Mouse (Mus musculus): Measurements from ENCODE around the gene Specc1l. TPM values are rescaled to one million over a fixed set of nuclear protein-coding genes. Genes with fewer than 3 reads are reported as not detected.
"Not testable (repeated sequence)": the region's sequence is repeated elsewhere in the genome, so short reads cannot be mapped to it uniquely, and the experiment has no call there.

Specc1l gene
- polyA plus RNA-seq, 1 experiment from 2014 or later = 40.3 TPM

DNA sequence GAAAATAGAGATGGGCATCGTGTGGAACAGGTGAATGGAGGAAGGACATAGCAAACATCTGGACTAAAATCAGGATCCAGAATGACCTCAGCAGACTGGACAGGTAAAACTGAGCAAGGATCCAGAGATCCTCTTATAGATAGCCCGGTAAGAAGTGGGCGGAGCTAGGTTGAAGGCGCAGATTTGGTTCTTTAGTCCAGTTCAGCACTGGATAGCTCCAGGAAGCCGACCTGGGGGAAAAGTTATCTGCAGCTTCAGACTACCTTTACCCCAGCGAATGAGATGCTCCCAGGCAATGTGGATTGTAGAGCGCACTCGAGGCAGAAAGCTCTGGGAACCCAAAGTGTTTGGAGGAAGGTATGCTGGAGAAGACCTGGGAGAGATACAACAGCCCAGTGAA, 130.1 kb downstream of the Specc1l start:
- Histone ChIP-seq H3K36me3 (ENCODE audit: insufficient read depth, low read length) (no peaks in the 10 kb centered on the region; the same call in 1 of the 2 replicates), H3K4me3 (ENCODE audit: low read depth, low read length) (no peak overlapping the region), H3K9ac (replicated peaks; ENCODE audit: low read depth) (no peak overlapping the region), H3K27me3 (replicated peaks; ENCODE audit: insufficient read depth, low read length) (no peaks in the 10 kb centered on the region), H3K4me1 (ENCODE audit: insufficient read depth, low read depth, low read length) (no peaks in the 10 kb centered on the region), H3K4me2 (replicated peaks; ENCODE audit: low read depth, low read length) (no peak overlapping the region), H3K9me3 (ENCODE audit: low read length) (no peaks in the 10 kb centered on the region), H3K27ac (ENCODE audit: low read length) (no peak overlapping the region)
- WGBS = 29% methylated on average over 8 of the region's 8 CpGs
- DNase-seq (ENCODE audit: low spot score) (peak; percentile 39), ATAC-seq (no peak)
- TF ChIP-seq CTCF (IDR thresholded peaks at IDR 0.05) = no peak
- TF ChIP-seq EP300 (IDR thresholded peaks at IDR 0.05) = no peak

DNA sequence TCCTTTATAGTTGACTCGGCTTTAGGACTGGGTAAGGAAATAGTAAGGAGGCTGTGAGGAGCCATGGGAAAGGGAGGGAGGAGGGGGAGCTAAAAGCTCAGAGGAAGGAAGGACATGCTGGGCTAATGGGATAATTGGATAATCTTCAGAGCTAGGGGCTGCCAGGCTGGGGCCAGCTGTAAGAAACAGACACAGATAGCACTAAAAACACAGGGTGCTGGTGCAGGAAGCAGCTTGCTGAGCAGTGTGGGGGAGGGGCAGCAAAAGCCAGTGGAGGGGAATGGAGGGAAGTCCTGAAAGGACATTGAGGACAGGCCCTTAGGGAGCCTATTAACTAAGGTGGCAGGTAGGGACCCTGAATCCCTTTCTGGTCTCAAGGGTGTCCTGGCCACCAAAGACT, 132.7 kb downstream of the Specc1l start:
- H3K9ac ChIP-seq (replicated peaks; ENCODE audit: low read depth); H3K27me3 ChIP-seq (replicated peaks; ENCODE audit: insufficient read depth, low read length); H3K4me3 ChIP-seq (ENCODE audit: low read depth, low read length); H3K36me3 ChIP-seq (ENCODE audit: insufficient read depth, low read length); ATAC-seq; H3K4me1 ChIP-seq (ENCODE audit: insufficient read depth, low read depth, low read length); DNase-seq (ENCODE audit: low spot score); H3K4me2 ChIP-seq (replicated peaks; ENCODE audit: low read depth, low read length); H3K9me3 ChIP-seq (ENCODE audit: low read length); H3K27ac ChIP-seq (ENCODE audit: low read length): not testable (repeated sequence)
- 58% methylated on average over 1 of the region's 1 CpGs for WGBS

DNA sequence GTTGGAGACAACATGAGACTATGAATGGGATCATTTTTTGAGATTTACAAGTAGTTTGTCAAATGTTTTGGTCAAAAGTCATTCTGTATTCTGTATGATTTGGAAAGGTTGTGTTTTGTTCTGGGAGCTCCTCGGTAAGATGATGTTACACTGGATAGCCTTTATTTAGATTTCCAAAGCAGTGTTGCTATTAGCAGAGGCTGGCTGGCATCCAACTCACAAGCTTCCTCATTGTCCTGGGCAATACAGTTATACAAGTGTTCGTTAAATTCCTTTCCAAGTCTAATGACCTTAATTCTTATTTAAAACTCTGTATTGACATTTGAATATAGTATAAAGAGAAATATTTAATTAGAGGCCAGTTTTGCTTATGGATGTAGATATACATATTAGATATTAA, 133.4 kb downstream of the Specc1l start:
- Histone ChIP-seq H3K4me2 (replicated peaks; ENCODE audit: low read depth, low read length) (no peak overlapping the region), H3K27me3 (replicated peaks; ENCODE audit: insufficient read depth, low read length) (no peaks in the 10 kb centered on the region), H3K4me3 (ENCODE audit: low read depth, low read length) (no peak overlapping the region), H3K9ac (replicated peaks; ENCODE audit: low read depth) (no peak overlapping the region), H3K27ac (ENCODE audit: low read length) (no peak overlapping the region), H3K9me3 (ENCODE audit: low read length) (no peaks in the 10 kb centered on the region), H3K4me1 (ENCODE audit: insufficient read depth, low read depth, low read length) (no peaks in the 10 kb centered on the region), H3K36me3 (ENCODE audit: insufficient read depth, low read length) (no peaks in the 10 kb centered on the region; the same call in 1 of the 2 replicates)
- ATAC-seq (no peak), DNase-seq (ENCODE audit: low spot score) (peak; percentile 45)
- WGBS = 30% methylated on average over 2 of the region's 2 CpGs
- no peak for TF ChIP-seq EP300 (IDR thresholded peaks at IDR 0.05)

DNA sequence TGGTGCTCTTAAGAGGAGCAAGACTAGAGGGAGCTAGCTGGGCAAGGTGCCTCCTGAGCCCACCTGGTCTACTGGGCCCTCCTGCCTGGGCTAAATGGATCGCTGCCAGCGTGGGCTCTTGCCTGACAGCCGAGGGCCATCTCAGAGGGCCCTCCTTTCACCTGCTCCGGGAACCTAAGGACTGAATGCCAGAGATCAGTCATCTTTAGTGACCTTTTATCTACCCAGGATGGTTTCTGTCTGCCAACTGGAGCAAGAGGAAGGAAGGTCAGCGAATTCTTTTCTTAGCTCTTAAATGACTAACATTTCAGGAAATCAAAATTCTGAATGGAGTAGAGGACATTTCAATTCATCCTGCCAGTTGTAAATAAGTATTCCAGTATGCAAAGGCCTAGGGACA, 138.7 kb downstream of the Specc1l start:
- Histone ChIP-seq H3K36me3 (ENCODE audit: insufficient read depth, low read length) (no peaks in the 10 kb centered on the region; the same call in 1 of the 2 replicates), H3K9me3 (ENCODE audit: low read length) (no peaks in the 10 kb centered on the region), H3K27ac (ENCODE audit: low read length) (no peak overlapping the region), H3K4me1 (ENCODE audit: insufficient read depth, low read depth, low read length) (no peaks in the 10 kb centered on the region), H3K4me3 (ENCODE audit: low read depth, low read length) (no peak overlapping the region), H3K9ac (replicated peaks; ENCODE audit: low read depth) (no peak overlapping the region), H3K4me2 (replicated peaks; ENCODE audit: low read depth, low read length) (no peak overlapping the region), H3K27me3 (replicated peaks; ENCODE audit: insufficient read depth, low read length) (no peaks in the 10 kb centered on the region)
- ATAC-seq (no peak), DNase-seq (ENCODE audit: low spot score) (no peak)
- no peak for TF ChIP-seq CTCF (IDR thresholded peaks at IDR 0.05)
- TF ChIP-seq EP300 (IDR thresholded peaks at IDR 0.05) = no peak
- 66% methylated on average over 5 of the region's 5 CpGs for WGBS

DNA sequence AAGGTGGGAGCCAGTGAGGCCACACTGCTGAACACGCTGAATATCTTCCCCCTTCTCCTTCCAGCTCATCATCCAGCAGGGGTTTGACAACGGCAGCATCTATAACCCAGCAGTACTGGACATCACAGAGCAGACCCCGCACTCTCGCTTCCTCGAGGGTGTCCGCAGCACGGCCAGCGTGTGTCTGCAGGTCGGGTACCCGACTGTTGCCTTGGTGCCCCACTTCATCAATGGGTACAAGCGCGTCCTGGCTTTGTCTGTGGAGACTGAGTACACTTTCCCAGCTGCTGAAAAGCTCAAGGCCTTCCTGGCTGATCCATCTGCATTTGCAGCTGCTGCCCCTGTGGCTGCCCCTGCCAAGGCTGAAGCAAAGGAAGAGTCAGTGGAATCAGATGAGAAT, 140.7 kb downstream of the Specc1l start:
- H3K36me3 ChIP-seq (ENCODE audit: insufficient read depth, low read length) = no peaks in the 10 kb centered on the region
- no peak overlapping the region for H3K9ac ChIP-seq (replicated peaks; ENCODE audit: low read depth)
- no peak overlapping the region for H3K4me3 ChIP-seq (ENCODE audit: low read depth, low read length)
- 93% methylated on average over 12 of the region's 12 CpGs for WGBS
- no peak for DNase-seq (ENCODE audit: low spot score)
- ATAC-seq = no peak
- TF ChIP-seq EP300 (IDR thresholded peaks at IDR 0.05) = no peak
- TF ChIP-seq CTCF (IDR thresholded peaks at IDR 0.05) = no peak
- no peak overlapping the region for H3K27ac ChIP-seq (ENCODE audit: low read length)
- no peaks in the 10 kb centered on the region for H3K4me1 ChIP-seq (ENCODE audit: insufficient read depth, low read depth, low read length)
- H3K27me3 ChIP-seq (replicated peaks; ENCODE audit: insufficient read depth, low read length) = no peaks in the 10 kb centered on the region
- H3K4me2 ChIP-seq (replicated peaks; ENCODE audit: low read depth, low read length) = no peak overlapping the region
- H3K9me3 ChIP-seq (ENCODE audit: low read length) = no peaks in the 10 kb centered on the region

DNA sequence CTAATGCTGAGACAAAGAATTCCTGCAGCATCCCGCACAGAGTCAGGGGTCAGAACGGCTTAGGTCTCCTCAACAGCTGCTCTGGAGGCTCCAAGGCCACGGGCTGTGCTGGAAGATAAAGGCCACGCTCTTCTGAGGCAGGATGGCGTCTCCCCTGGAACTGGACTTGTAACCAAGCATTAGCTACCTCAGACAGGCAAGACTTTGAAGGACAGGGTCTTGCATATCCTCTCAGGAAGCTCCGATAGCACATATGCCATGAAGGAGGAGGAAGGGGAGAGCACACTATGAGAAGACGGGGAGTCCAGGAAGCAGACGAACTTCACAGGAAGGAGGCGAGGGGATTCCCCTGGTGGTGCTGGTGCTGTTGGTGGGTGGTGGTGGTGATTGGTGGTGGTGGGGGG, 142.0 kb downstream of the Specc1l start:
- H3K4me1 ChIP-seq (ENCODE audit: insufficient read depth, low read depth, low read length); H3K4me2 ChIP-seq (replicated peaks; ENCODE audit: low read depth, low read length); H3K36me3 ChIP-seq (ENCODE audit: insufficient read depth, low read length); H3K4me3 ChIP-seq (ENCODE audit: low read depth, low read length); H3K9me3 ChIP-seq (ENCODE audit: low read length); H3K27ac ChIP-seq (ENCODE audit: low read length); H3K9ac ChIP-seq (replicated peaks; ENCODE audit: low read depth); H3K27me3 ChIP-seq (replicated peaks; ENCODE audit: insufficient read depth, low read length): not testable (repeated sequence)
- ATAC-seq = peak; percentile 44
- DNase-seq (ENCODE audit: low spot score) = peak; percentile 8
- 48% methylated on average over 5 of the region's 9 CpGs for WGBS

DNA sequence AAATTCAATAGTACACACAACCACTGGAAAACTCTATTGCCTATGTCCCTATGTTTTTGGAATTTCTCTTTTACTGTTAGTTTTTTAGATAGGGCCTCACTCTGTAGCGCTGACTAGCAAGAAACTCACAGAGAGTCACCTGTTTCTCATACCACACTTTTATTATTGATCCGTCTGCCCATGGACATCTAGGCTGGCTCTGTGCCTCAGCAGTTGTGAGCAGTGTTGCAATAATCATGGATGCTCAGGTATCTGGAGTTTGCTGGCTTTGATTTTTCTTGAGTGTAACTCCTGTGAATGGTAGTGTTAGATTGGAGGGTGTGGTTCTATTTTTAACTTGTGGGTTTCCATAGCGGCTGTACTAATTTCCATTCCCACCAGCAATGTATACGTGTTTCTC, 143.5 kb downstream of the Specc1l start:
- Histone ChIP-seq H3K27ac (ENCODE audit: low read length) (no peak overlapping the region), H3K27me3 (replicated peaks; ENCODE audit: insufficient read depth, low read length) (no peaks in the 10 kb centered on the region)

More for the DNA sequence above, 143.5 kb downstream of the Specc1l start:
- Histone ChIP-seq H3K4me2 (replicated peaks; ENCODE audit: low read depth, low read length) (no peak overlapping the region), H3K36me3 (ENCODE audit: insufficient read depth, low read length) (no peaks in the 10 kb centered on the region), H3K9ac (replicated peaks; ENCODE audit: low read depth) (no peak overlapping the region), H3K4me3 (ENCODE audit: low read depth, low read length) (no peak overlapping the region), H3K4me1 (ENCODE audit: insufficient read depth, low read depth, low read length) (no peaks in the 10 kb centered on the region), H3K9me3 (ENCODE audit: low read length) (no peaks in the 10 kb centered on the region)
- DNase-seq (ENCODE audit: low spot score) (no peak), ATAC-seq (no peak)
- TF ChIP-seq EP300 (IDR thresholded peaks at IDR 0.05) = no peak
- no peak for TF ChIP-seq CTCF (IDR thresholded peaks at IDR 0.05)
- 66% methylated on average over 4 of the region's 4 CpGs for WGBS

Other genes starting within 250 kb of the Specc1l start
- 2.2 TPM in 2 replicates for gene Gnaz, start 244.9 kb upstream of the Specc1l start, polyA plus RNA-seq (2015; fragmentation: Nextera tagmentation; extraction: Ambion mirVana)
- gene Rsph14, start 179.5 kb upstream of the Specc1l start, polyA plus RNA-seq (2015; fragmentation: Nextera tagmentation; extraction: Ambion mirVana) = 8.8 and 8.9 TPM in 2 replicates
- gene Rab36, start 175.0 kb upstream of the Specc1l start, polyA plus RNA-seq (2015; fragmentation: Nextera tagmentation; extraction: Ambion mirVana) = 4.7 and 6.1 TPM in 2 replicates
- 16.5 and 20.2 TPM in 2 replicates for gene Bcr, start 151.5 kb upstream of the Specc1l start, polyA plus RNA-seq (2015; fragmentation: Nextera tagmentation; extraction: Ambion mirVana)
- 4.3 and 5.4 TPM in 2 replicates for gene Adora2a, start 104.8 kb downstream of the Specc1l start, polyA plus RNA-seq (2015; fragmentation: Nextera tagmentation; extraction: Ambion mirVana)
- 0.27 and 0.33 TPM in 2 replicates for gene Upb1, start 189.0 kb downstream of the Specc1l start, polyA plus RNA-seq (2015; fragmentation: Nextera tagmentation; extraction: Ambion mirVana)

All from lung, postnatal 0 days (tissue).